Mouse (Mus musculus) heart, postnatal 10 days (tissue): Measurements from ENCODE around the gene Guca1b. TPM values are rescaled to one million over a fixed set of nuclear protein-coding genes. Genes with fewer than 3 reads are reported as not detected.

Source experiments
- DNase-seq, 2 experiments: peaks; one replicate each; pipeline ENCODE4 v3.0.0; 2021
- intact Hi-C: fragments of 180-260 bp; cut with DNase I; formaldehyde crosslinking; loops from one replicate; pipeline ENCODE4 v1.15.1; 2025
- total RNA-seq, 2 experiments: library from RNA; stranded (reverse); gene quantifications; 2 replicates each; pipeline ENCODE4 v1.2.3; 2021

The Guca1b gene
- total RNA-seq = under 1 TPM in 1 of 2 experiments, not detected in 1; 0.30 TPM

GRCm38 (mm10) chr17:47385145-47385544, at the start of gene Guca1b:
TSS of gene Guca1b (plus strand) at chr17:47385393.
- DNase-seq = no peak
- intact Hi-C loops = no loop called here

DNA sequence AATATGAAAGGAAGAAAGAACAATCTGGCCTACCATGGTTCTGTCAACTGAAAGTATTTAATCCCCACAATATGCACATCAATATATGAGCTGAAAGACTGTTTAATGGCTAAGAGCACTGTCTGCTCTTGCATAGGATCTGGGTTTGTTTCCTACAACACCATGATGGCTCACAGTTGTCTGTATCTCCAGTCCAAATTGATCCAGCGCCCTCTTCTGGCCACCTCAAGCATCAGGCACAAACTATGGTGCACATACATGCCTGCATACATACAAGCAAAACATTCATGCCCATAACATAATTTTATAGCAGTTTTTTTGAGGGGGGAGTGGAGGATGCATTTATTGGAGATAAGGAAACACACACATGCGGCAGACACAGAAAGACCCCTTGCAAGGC, 42.1 kb upstream of the Guca1b start:
- DNase-seq = no peak
- intact Hi-C loops = no loop called here

DNA sequence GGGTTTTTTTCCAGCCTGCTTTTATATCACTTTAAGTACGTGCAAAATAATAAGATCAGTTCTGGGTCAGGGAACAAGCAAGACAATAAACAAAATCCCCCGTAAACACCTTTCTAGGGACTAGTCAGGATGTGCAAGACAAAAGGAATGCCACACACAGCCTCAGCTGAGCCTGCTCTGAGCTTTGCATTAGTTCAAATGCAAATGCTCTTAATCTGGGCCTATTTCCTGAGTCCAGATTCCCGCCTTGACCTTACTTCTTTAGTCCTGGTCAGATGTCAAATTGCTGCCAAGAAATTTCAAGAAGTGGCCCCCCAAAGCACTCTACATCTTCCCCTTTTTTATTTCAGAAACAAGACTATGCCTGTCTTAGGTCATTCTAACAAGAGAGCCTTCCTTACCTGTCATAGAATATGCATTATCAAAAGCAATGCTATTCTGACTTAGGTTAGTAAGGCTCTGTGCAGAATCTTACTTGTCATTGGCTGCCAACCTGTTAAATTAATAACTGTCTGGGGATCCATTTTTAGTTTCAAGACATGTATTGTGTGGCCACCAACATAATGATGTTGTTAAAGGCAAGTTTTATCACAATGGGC, 35.4 kb upstream of the Guca1b start:
- DNase-seq = no peak
- intact Hi-C loops = no loop called here

DNA sequence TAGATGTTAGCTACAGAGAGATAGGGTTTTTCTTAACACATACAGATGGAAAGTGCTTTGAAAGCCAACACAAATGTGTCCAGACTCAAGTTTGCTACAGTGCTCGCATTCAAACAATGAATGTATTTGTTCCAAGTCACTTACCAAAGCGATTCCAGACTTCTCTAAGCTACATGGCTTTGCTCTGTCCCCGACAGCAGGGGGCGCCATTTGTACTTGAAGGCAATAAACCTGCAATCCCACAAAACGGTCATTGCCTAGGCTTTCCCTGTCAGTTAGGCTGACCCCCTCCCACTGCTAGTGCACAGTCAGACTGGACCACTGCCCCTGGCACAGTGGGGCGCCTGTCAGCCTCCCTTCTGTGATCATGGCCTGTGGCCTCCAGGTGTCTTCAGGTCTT, 25.2 kb upstream of the Guca1b start:
- intact Hi-C loops = no loop called here
- peak; percentile 24 to 54 for DNase-seq

- DNase-seq = no peak
- intact Hi-C loops = no loop called here
These were observed 23.9 kb upstream of the Guca1b start for GRCm38 (mm10) chr17:47361343-47361742.

DNA sequence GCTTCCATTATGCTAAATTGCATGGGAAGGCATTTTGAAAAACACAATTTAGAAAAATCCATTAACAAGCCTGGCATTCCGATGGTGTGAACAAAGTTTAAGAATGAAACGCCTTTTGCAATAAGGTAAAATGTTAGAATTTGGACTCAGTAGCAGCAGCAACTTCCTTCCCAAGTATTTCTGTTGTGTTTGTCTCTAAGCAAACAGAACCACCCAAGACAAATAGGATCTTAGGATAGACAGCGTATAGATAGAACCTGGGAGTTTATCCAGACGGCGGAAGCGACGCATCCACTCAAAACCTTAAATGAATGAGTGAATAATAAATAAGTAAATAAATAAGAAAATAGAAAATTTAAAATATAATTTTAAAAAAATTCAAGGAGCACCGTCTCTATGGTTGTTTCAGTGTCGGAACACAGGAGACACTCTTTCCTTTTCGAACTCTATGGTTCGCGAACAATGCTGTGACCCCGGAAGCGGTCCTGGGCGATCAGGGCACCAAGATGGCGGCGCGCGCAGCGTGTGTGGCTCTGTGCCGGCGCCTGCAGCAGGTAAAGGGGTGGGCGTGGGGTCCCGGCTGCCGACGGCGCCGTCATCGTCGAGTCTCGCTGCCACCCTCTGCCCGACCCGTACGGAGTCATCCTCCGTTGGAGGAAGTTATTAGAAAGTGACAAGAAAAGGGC, 16.6 kb upstream of the Guca1b start, which contains the start of gene Mrps10:
Gene Mrps10 (plus strand): TSS at position 487 of the 686 bp plus-strand sequence.
- intact Hi-C loops = no loop called here
- peak; percentile 90 to 91 for DNase-seq

DNA sequence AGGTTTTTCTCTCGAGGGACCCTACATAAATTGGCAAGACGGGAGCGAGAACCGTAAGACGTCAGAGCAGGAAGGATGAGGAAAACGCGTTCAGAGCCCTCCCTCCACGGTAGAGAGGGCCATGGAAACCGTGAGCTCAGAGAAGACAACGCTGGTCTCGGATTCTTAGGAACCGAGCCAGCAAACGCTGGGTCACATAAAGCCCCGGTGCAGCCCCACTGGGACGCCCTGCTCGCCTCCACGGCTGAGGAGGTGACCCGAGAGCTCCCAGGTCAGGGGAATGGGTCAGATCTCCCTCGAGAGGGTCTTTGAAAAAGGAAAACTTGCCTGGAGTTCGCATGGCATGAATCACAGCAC, 16.1 kb upstream of the Guca1b start:
- intact Hi-C loops = no loop called here
- no peak for DNase-seq

DNA sequence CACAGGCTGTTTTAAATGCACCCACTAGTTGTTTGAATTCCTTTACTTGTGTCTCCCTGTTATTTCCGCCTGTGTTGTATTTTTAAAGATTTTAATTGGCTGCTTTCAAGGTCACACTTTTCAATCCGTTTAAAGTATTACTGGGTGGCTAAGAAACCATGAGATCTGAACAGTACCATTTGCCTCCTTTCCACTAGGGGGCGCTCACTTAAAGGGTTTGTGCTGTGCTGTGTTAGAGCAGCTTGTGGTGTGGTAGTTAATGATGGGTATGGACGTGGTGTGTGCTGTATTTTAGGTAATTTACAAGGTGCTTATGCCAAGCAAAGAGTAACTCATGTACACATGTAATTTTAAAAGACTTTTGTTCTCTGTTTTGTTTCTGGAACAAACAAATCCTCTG, 13.7 kb upstream of the Guca1b start:
- intact Hi-C loops = loop anchor here (5.0 kb wide), 2 partner anchors 111 to 241 kb away; partner anchors contain the start of genes Bysl, Gm20517 and Med20
- peak; percentile 59 to 81 for DNase-seq

GRCm38 (mm10) chr17:47373991-47374390, 11.2 kb upstream of the Guca1b start:
- DNase-seq = no peak
- intact Hi-C loops = loop anchor here (5.0 kb wide), 2 partner anchors 108 to 238 kb away; partner anchors contain the start of genes Bysl, Gm20517 and Med20

GRCm38 (mm10) chr17:47376779-47377280, 8.4 kb upstream of the Guca1b start:
- intact Hi-C loops = no loop called here
- no peak for DNase-seq

GRCm38 (mm10) chr17:47378133-47378532, 7.1 kb upstream of the Guca1b start:
- intact Hi-C loops = no loop called here
- no peak for DNase-seq

GRCm38 (mm10) chr17:47381917-47382316, 3.3 kb upstream of the Guca1b start:
- no peak for DNase-seq
- intact Hi-C loops = no loop called here

DNA sequence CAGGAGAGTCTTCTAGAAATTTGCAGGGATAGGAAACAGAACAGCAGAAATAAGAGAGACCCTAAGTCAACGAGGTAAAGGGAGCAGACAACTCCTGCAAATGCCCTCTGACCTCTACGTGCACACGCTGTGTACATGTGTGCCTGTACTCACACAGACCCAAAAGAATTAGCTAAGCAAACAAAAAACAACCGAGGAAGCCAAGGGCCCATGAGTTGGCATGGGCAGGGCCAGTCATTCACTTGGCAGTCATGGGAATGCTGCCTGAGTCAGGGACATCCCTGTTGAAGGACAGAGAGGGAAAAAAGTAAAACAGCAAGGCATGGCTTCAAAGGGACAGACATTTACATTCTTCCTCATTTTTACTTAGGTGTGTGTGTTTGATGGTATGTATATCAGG, 1.9 kb upstream of the Guca1b start:
- intact Hi-C loops = no loop called here
- DNase-seq = no peak

- intact Hi-C loops = no loop called here
- no peak for DNase-seq
These were observed 1.1 kb upstream of the Guca1b start for GRCm38 (mm10) chr17:47384064-47384463.

DNA sequence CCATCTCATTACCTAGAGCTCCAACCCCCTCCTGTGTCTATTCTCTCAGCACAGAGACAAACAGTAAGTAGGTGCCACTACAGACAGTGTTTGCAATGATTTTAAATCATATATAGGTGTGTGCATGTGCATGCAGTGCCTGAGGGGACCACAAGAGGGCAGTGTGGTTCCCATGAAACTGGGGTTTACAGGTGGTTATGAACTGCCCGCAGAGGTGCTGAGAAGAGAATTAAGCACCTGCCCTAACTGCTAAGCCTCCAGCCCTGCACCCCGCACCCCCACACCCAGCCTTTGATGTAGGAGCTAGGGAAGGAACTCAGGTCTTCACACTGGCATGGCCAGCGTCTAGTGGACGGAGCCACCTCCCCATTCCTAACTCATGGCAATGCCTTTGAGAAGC, 1.5 kb downstream of the Guca1b start:
- intact Hi-C loops = no loop called here
- DNase-seq = peak; percentile 30 to 64

GRCm38 (mm10) chr17:47394223-47394869, 9.2 kb downstream of the Guca1b start:
- intact Hi-C loops = loop anchor here (5.0 kb wide), 1 partner anchor 88 kb away; no protein-coding TSS in a partner anchor
- peak; percentile 12 to 23 for DNase-seq

GRCm38 (mm10) chr17:47395376-47395913, 10.3 kb downstream of the Guca1b start:
- intact Hi-C loops = no loop called here
- peak; percentile 38 to 56 for DNase-seq

GRCm38 (mm10) chr17:47399091-47399490, 13.9 kb downstream of the Guca1b start:
- intact Hi-C loops = no loop called here
- no peak for DNase-seq

- intact Hi-C loops = loop anchor here (10.0 kb wide), 1 partner anchor 274 kb away; no protein-coding TSS in a partner anchor
- no peak for DNase-seq
These were observed 15.3 kb downstream of the Guca1b start, which contains the start of gene Guca1a for GRCm38 (mm10) chr17:47400451-47400850. TSS of gene Guca1a (minus strand) at chr17:47400584.

GRCm38 (mm10) chr17:47407717-47408557, 22.7 kb downstream of the Guca1b start:
- intact Hi-C loops = loop anchor here (2.0 to 10.0 kb wide), 3 partner anchors 21 to 267 kb away; no protein-coding TSS in a partner anchor
- DNase-seq = no peak
